17 mouse cellular contexts compared by ENCODE assay signal in genomic region chr2:143701141-143701540, GRCm38 (mm10).
DNase-seq lines count a peak whose midpoint lies in the region; ATAC-seq and TF ChIP-seq lines count a peak whose summit lies in the region.
"Had no signal": no experiment of that assay in that cellular context is flagged by ENCODE, and none has a peak within 500 bp of the region (broad histone marks: within the 10 kb centered on the region; RNA-seq: fewer than 3 reads in every experiment).

No protein-coding gene starts in this region.

- no peak overlapping the region for H3K9ac ChIP-seq in forebrain, embryonic 16.5 days (replicated peaks; ENCODE audit: low read depth, low read length)
- H3K9ac ChIP-seq: lung, embryonic 14.5 days had no signal

- H3K4me3 ChIP-seq in forebrain, embryonic 16.5 days (replicated peaks; ENCODE audit: low read length), result no peak overlapping the region
- H3K4me3 ChIP-seq in forebrain, embryonic 10.5 days, result no peak overlapping the region
- no peak overlapping the region for H3K4me3 ChIP-seq in left cerebral cortex, adult 2 months

- intact Hi-C loops in left cerebral cortex, adult 2 months (cut with DNase I), result no loop called here
- intact Hi-C loops in left cerebral cortex, postnatal 10 days (cut with DNase I), result no loop called here

- no peak for DNase-seq in forebrain, embryonic 10.5 days (ENCODE audit: extremely low spot score, low spot score)
- DNase-seq in left cerebral cortex, adult 2 months (ENCODE audit: extremely low spot score in 1 of 2, low spot score in 2 of 2), result no peak
- DNase-seq in left cerebral cortex, postnatal 10 days (ENCODE audit: extremely low spot score in 1 of 2, low spot score in 2 of 2), result no peak
- peak; percentile 77 to 85 for DNase-seq in cerebellum, adult 18-20 months
- peak; percentile 29 for DNase-seq in layer of hippocampus, postnatal 14 days (ENCODE audit: low spot score in 2 of 2)
- no peak for DNase-seq in urinary bladder, postnatal 36 days (ENCODE audit: low spot score in 2 of 2)
- DNase-seq: adrenal gland, postnatal 25 days; heart, adult 18-20 months; kidney, adult 8-10 months; kidney, postnatal 4 days; lung, embryonic 14.5 days; midbrain, embryonic 14.5 days; thymus, adult 2 months had no signal

- H3K27me3 ChIP-seq in forebrain, embryonic 16.5 days (replicated peaks; ENCODE audit: control insufficient read depth, insufficient read depth, low read length), result no peaks in the 10 kb centered on the region
- H3K27me3 ChIP-seq in forebrain, embryonic 10.5 days (ENCODE audit: poor library complexity, severe bottlenecking), result no peaks in the 10 kb centered on the region

- H3K9me3 ChIP-seq in forebrain, embryonic 16.5 days (ENCODE audit: control insufficient read depth, low read length), result no peaks in the 10 kb centered on the region
- no peaks in the 10 kb centered on the region for H3K9me3 ChIP-seq in forebrain, embryonic 10.5 days

- WGBS in forebrain, embryonic 16.5 days, result 50% methylated on average over 5 of the region's 5 CpGs
- WGBS in forebrain, embryonic 10.5 days, result 88% methylated on average over 5 of the region's 5 CpGs

- no peak for TF ChIP-seq CTCF in left cerebral cortex, adult 2 months (IDR thresholded peaks at IDR 0.05)

- ATAC-seq in forebrain, embryonic 16.5 days, result peak; percentile 67; the same call in 1 of the 2 replicates
- ATAC-seq in megakaryocyte-erythroid progenitor cell, adult 5-6 weeks (replicated peaks; ENCODE audit: low FRiP score, low TSS enrichment, poor library complexity, severe bottlenecking), result no peak

- H3K27ac ChIP-seq in forebrain, embryonic 16.5 days (ENCODE audit: low read length), result no peak overlapping the region
- no peak overlapping the region for H3K27ac ChIP-seq in forebrain, embryonic 10.5 days
- peak overlapping the region; percentile 44; the same call in 1 of the 2 replicates for H3K27ac ChIP-seq in left cerebral cortex, adult 2 months
- H3K27ac ChIP-seq: macrophage had no signal

- H3K4me2 ChIP-seq in forebrain, embryonic 16.5 days (ENCODE audit: low read length), result no peak overlapping the region
- H3K4me2 ChIP-seq: liver, embryonic 11.5 days; lung, embryonic 14.5 days had no signal

- no peaks in the 10 kb centered on the region for H3K4me1 ChIP-seq in forebrain, embryonic 16.5 days (replicated peaks; ENCODE audit: control insufficient read depth, insufficient read depth, low read length)
- H3K4me1 ChIP-seq in forebrain, embryonic 10.5 days, result no peaks in the 10 kb centered on the region

- no peaks in the 10 kb centered on the region for H3K36me3 ChIP-seq in forebrain, embryonic 16.5 days (ENCODE audit: control insufficient read depth, insufficient read depth)
- H3K36me3 ChIP-seq in forebrain, embryonic 10.5 days (replicated peaks), result no peaks in the 10 kb centered on the region

Comparison
In these comparisons a context has a peak if more than half of its experiments do, and no peak if none do; other contexts are left out.
1. DNase-seq: peak in cerebellum, adult 18-20 months (2 of 2) and layer of hippocampus, postnatal 14 days (2 of 2); none in forebrain, embryonic 10.5 days (single experiment), left cerebral cortex, adult 2 months (0 of 2), left cerebral cortex, postnatal 10 days (0 of 2) and urinary bladder, postnatal 36 days (0 of 2).